Mouse (Mus musculus) colon, adult 2 months (tissue): ENCODE measurements around the gene Lmbr1. TPM values are rescaled to one million over a fixed set of nuclear protein-coding genes. Genes with fewer than 3 reads are reported as not detected.

Source experiments
- polyA plus RNA-seq: library from polyadenylated mRNA; depleted of rRNA; stranded (reverse); fragments of >200 nt; gene quantifications from 2 replicates; pipeline ENCODE4 v1.2.3, GENCODE M21; 2012; rRNA removed

Lmbr1 gene
- 3.0 and 3.9 TPM in 2 replicates for polyA plus RNA-seq

DNA sequence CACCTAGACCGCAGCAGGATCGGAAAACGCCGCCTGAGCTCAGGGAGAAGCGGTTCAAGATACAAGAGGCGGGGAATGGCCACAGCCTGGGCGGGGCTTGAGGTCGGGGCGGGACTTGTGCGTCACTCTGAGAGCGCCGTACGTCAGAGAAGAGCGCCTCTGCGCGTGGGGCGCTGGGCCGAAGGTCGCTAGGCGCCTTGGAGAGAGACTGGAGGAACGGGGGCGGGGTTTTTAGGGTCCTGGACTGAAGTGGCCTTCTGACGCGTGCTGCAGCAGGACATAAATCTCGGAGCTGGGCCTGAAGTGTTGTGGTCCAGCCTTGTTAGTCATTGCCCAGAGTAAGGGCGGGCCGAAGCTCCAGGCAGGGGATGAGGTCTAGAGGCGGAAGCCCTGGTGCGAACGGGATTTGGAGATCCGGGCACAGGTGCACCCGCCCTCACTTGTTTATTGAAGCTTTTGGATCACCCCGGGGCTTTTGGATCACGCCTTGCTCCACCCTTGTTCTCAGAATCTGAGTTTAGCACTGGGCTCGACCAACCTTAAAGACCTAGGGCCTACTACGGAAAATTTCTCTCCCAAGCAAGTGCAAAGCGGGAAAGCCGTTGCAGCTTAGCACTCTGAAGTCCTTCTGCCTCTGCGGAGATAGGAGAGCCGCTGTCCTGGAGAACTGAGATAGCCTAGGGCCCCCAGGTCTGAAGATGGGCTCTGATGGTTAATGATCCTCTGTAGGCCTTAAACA lies at the start of gene Lmbr1:
Gene Lmbr1, minus strand, starts transcription at position 93 of the 739 bp plus-strand sequence.

DNA sequence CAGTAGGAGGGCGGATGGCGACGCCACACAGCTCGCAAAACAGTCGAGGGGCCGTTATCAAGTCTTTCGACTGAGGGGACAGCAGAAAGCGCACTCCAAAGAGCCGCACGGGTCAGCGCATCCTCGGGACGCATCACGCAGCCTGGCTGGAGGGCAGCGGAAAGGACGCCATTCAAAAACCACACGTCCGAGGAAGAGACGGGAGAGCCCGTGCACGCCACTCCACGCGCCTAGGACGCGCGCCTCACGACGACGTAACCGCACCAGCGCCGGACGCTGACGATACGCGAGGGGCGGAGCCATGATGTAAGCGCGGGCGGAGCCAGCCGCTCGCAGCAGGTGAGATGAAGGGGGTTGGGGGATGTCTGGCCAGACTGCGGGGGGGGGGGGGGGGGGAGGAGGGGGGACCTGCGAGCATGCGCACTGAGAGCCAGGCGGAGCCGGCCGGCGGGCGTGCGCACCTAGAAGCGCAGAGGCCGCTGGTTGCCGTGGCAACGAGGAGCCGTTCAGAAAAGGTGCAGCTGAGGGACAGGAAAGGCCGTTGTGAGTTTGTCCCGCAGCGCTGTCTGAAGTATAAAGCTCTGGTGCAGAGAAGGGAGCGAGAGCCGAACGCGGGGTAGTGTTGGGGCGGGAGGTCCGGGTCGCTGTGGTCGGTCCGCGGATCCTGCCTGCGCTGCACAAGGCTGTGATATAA lies 182.5 kb downstream of the Lmbr1 start, which contains the start of gene Rnf32:
Gene Rnf32, plus strand, starts transcription at position 423 of the 694 bp plus-strand sequence.

Other genes starting within 250 kb of the Lmbr1 start
- gene Rnf32, start 182.4 kb downstream of the Lmbr1 start, polyA plus RNA-seq = 5.7 and 6.4 TPM in 2 replicates
- 2.2 and 4.2 TPM in 2 replicates for gene Nom1, start 56.3 kb upstream of the Lmbr1 start, polyA plus RNA-seq
- gene Mnx1, start 100.1 kb upstream of the Lmbr1 start, polyA plus RNA-seq = 2.3 and 3.2 TPM in 2 replicates
- 9.3 and 10.1 TPM in 2 replicates for gene Ube3c, start 190.9 kb upstream of the Lmbr1 start, polyA plus RNA-seq